Mouse (Mus musculus): ENCODE measurements around the gene Ppie. TPM values are rescaled to one million over a fixed set of nuclear protein-coding genes. Genes with fewer than 3 reads are reported as not detected.
"Not testable (repeated sequence)": the region's sequence is repeated elsewhere in the genome, so short reads cannot be mapped to it uniquely, and the experiment has no call there.

The Ppie gene
- polyA plus RNA-seq, 1 experiment from 2014 or later, result 93.7 TPM

DNA sequence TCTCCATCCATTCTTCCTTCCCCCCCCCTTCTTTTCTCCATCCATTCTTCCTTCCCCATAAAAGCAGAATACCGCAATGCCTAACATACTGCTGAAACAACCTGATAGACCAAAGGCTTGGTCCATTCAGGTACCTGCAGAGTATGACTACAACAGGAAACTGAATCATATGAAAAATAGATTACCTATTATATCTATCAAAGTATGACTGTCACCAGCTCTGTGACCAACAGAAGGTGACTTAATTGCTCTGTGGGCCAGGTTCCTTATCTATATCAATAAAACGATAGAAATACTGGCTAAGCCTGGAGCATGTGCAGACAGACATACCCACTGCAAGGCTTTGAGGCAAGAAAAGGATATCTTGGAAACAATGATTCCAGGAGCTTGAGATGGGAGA, 15.7 kb upstream of the Ppie start:
- Histone ChIP-seq H3K9ac (no peak overlapping the region), H3K9me3 (replicated peaks) (no peaks in the 10 kb centered on the region), H3K36me3 (no peaks in the 10 kb centered on the region), H3K4me1 (no peaks in the 10 kb centered on the region), H3K4me3 (replicated peaks) (no peak overlapping the region), H3K27ac (replicated peaks) (no peak overlapping the region), H3K4me2 (replicated peaks) (no peak overlapping the region), H3K27me3 (no peaks in the 10 kb centered on the region; the same call in 1 of the 2 replicates)
- WGBS, result 68% methylated on average over 2 of the region's 2 CpGs
- ATAC-seq (ENCODE audit: insufficient number of reproducible peaks, low FRiP score, low TSS enrichment, low read depth), result no peak

GRCm38 (mm10) chr4:123155004-123155403, 15.3 kb upstream of the Ppie start:
- Histone ChIP-seq H3K4me3 (replicated peaks) (no peak overlapping the region), H3K9me3 (replicated peaks) (no peaks in the 10 kb centered on the region), H3K4me2 (replicated peaks) (no peak overlapping the region), H3K36me3 (no peaks in the 10 kb centered on the region), H3K4me1 (no peaks in the 10 kb centered on the region), H3K27me3 (no peaks in the 10 kb centered on the region; the same call in 1 of the 2 replicates), H3K27ac (replicated peaks) (no peak overlapping the region), H3K9ac (no peak overlapping the region)
- ATAC-seq (ENCODE audit: insufficient number of reproducible peaks, low FRiP score, low TSS enrichment, low read depth), result no peak
- WGBS, result 35% methylated on average over 4 of the region's 4 CpGs

DNA sequence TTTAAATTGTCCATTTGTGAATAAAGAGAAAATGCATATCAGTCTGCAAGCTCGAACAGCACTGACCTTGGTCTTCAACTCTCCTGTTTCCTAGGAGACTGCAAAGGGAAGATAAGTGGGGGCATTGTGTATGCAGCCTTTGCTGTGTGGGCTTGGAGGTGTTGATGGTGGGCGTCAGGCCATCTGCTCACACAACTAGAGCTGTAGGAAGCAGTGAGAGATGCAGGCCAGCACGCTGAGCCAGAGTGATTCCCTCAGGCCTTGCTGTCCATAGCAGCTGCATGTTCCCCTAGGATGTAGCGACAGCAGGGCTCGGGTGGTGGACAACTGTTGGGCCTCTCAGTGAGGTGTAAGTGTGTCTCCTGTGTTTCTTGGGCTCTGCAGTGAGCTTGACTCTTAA, 13.2 kb upstream of the Ppie start:
- Histone ChIP-seq H3K4me1 (no peaks in the 10 kb centered on the region), H3K27ac (replicated peaks) (no peak overlapping the region), H3K4me3 (replicated peaks) (no peak overlapping the region), H3K9me3 (replicated peaks) (no peaks in the 10 kb centered on the region), H3K4me2 (replicated peaks) (no peak overlapping the region), H3K27me3 (no peaks in the 10 kb centered on the region; the same call in 1 of the 2 replicates), H3K36me3 (no peaks in the 10 kb centered on the region), H3K9ac (no peak overlapping the region)
- ATAC-seq (ENCODE audit: insufficient number of reproducible peaks, low FRiP score, low TSS enrichment, low read depth), result no peak
- WGBS, result 62% methylated on average over 5 of the region's 5 CpGs

GRCm38 (mm10) chr4:123152003-123152402, 12.3 kb upstream of the Ppie start:
- Histone ChIP-seq H3K4me1 (no peaks in the 10 kb centered on the region), H3K9me3 (replicated peaks) (no peaks in the 10 kb centered on the region), H3K4me3 (replicated peaks) (no peak overlapping the region), H3K36me3 (no peaks in the 10 kb centered on the region), H3K27me3 (no peaks in the 10 kb centered on the region; the same call in 1 of the 2 replicates), H3K9ac (no peak overlapping the region), H3K27ac (replicated peaks) (no peak overlapping the region), H3K4me2 (replicated peaks) (no peak overlapping the region)
- no peak for ATAC-seq (ENCODE audit: insufficient number of reproducible peaks, low FRiP score, low TSS enrichment, low read depth)
- 80% methylated on average over 4 of the region's 4 CpGs for WGBS

GRCm38 (mm10) chr4:123147446-123148150, 7.8 kb upstream of the Ppie start:
- no peak overlapping the region for H3K27ac ChIP-seq (replicated peaks)
- H3K9ac ChIP-seq, result no peak overlapping the region
- no peaks in the 10 kb centered on the region for H3K36me3 ChIP-seq
- H3K27me3 ChIP-seq, result no peaks in the 10 kb centered on the region; the same call in 1 of the 2 replicates
- H3K9me3 ChIP-seq (replicated peaks), result no peaks in the 10 kb centered on the region
- H3K4me2 ChIP-seq (replicated peaks), result no peak overlapping the region
- no peak overlapping the region for H3K4me3 ChIP-seq (replicated peaks)
- WGBS, result 68% methylated on average over 5 of the region's 5 CpGs
- H3K4me1 ChIP-seq, result no peaks in the 10 kb centered on the region
- ATAC-seq (ENCODE audit: insufficient number of reproducible peaks, low FRiP score, low TSS enrichment, low read depth), result no peak

DNA sequence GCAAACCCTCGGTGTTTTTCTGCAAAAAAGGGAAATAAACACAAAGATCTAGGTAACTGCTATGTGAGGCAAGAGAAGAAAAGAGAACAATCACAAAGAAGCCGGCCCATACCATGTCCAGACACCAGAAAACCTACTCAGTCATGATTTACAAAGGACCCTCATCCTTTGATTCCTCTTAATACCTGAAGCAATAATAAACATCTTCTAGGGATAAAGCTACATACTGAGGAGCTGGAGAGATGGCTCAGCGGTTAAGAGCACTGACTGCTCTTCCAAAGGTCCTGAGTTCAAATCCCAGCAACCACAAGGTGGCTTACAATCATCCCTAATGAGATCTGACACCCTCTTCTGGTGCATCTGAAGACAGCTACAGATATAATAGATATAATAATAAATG, 2.2 kb downstream of the Ppie start:
- Histone ChIP-seq H3K36me3 (peaks cover 37% of the 10 kb centered on the region), H3K27me3 (no peaks in the 10 kb centered on the region), H3K4me3 (replicated peaks) (no peak overlapping the region), H3K4me2 (replicated peaks) (no peak overlapping the region), H3K4me1 (peaks cover 15% of the 10 kb centered on the region), H3K27ac (replicated peaks) (no peak overlapping the region), H3K9me3 (replicated peaks) (no peaks in the 10 kb centered on the region), H3K9ac (no peak overlapping the region)
- 84% methylated on average over 3 of the region's 3 CpGs for WGBS
- no peak for ATAC-seq (ENCODE audit: insufficient number of reproducible peaks, low FRiP score, low TSS enrichment, low read depth)

GRCm38 (mm10) chr4:123127051-123127450, 12.7 kb downstream of the Ppie start:
- WGBS, result 88% methylated on average over 4 of the region's 4 CpGs

GRCm38 (mm10) chr4:123126626-123127025, 13.1 kb downstream of the Ppie start:
- no peak for ATAC-seq (ENCODE audit: insufficient number of reproducible peaks, low FRiP score, low TSS enrichment, low read depth)
- no peak overlapping the region for H3K27ac ChIP-seq (replicated peaks)
- peaks cover 71% of the 10 kb centered on the region for H3K36me3 ChIP-seq
- no peaks in the 10 kb centered on the region for H3K9me3 ChIP-seq (replicated peaks)
- H3K9ac ChIP-seq, result no peak overlapping the region
- 95% methylated on average over 7 of the region's 7 CpGs for WGBS
- H3K4me3 ChIP-seq (replicated peaks), result no peak overlapping the region
- no peaks in the 10 kb centered on the region for H3K27me3 ChIP-seq
- H3K4me1 ChIP-seq, result no peaks in the 10 kb centered on the region
- no peak overlapping the region for H3K4me2 ChIP-seq (replicated peaks)

More at GRCm38 (mm10) chr4:123127051-123127450, 12.7 kb downstream of the Ppie start:
- H3K4me1 ChIP-seq, result no peaks in the 10 kb centered on the region
- H3K9me3 ChIP-seq (replicated peaks), result no peaks in the 10 kb centered on the region
- H3K4me2 ChIP-seq (replicated peaks), result no peak overlapping the region
- no peak for ATAC-seq (ENCODE audit: insufficient number of reproducible peaks, low FRiP score, low TSS enrichment, low read depth)
- H3K27me3 ChIP-seq, result no peaks in the 10 kb centered on the region
- peaks cover 75% of the 10 kb centered on the region for H3K36me3 ChIP-seq
- H3K4me3 ChIP-seq (replicated peaks), result no peak overlapping the region
- H3K27ac ChIP-seq (replicated peaks), result no peak overlapping the region
- H3K9ac ChIP-seq, result no peak overlapping the region

GRCm38 (mm10) chr4:123121286-123121685, 18.5 kb downstream of the Ppie start:
- no peak overlapping the region for H3K27ac ChIP-seq (replicated peaks)
- H3K36me3 ChIP-seq, result peaks cover 24% of the 10 kb centered on the region
- H3K4me2 ChIP-seq (replicated peaks), result no peak overlapping the region
- no peak for ATAC-seq (ENCODE audit: insufficient number of reproducible peaks, low FRiP score, low TSS enrichment, low read depth)
- H3K27me3 ChIP-seq, result no peaks in the 10 kb centered on the region
- 81% methylated on average over 2 of the region's 2 CpGs for WGBS
- no peak overlapping the region for H3K4me3 ChIP-seq (replicated peaks)
- H3K4me1 ChIP-seq, result no peaks in the 10 kb centered on the region
- H3K9me3 ChIP-seq (replicated peaks), result no peaks in the 10 kb centered on the region
- H3K9ac ChIP-seq, result no peak overlapping the region

- not testable (repeated sequence) for H3K27ac ChIP-seq (replicated peaks); H3K27me3 ChIP-seq; H3K9me3 ChIP-seq (replicated peaks); H3K36me3 ChIP-seq; H3K4me1 ChIP-seq; H3K9ac ChIP-seq; ATAC-seq (ENCODE audit: insufficient number of reproducible peaks, low FRiP score, low TSS enrichment, low read depth)
- 26% methylated on average over 31 of the region's 42 CpGs for WGBS
- Histone ChIP-seq H3K4me2 (replicated peaks) (peak overlapping the region; percentile 69), H3K4me3 (replicated peaks) (peak overlapping the region; percentile 42)
Measured at GRCm38 (mm10) chr4:123116640-123117039, 23.1 kb downstream of the Ppie start.

DNA sequence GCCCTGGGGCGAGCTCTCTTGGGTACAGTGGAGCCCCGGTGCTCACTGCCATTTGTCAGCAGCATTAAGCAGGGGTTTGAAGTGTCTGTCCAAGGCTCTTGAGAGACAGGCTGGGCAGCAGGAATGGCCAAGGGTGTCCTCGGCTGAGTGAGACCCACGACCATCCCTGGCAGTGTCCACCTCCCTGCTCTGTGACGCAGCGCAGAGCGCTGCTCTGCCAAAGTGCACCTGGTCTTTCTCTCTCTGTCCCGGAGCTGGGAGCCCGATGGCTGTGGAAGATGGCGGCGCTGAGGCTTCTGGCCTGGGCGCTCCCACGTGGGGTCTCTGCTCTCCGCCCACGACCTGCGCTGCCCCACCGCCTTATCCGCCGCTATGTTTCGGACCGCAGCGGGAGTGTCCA, 23.7 kb downstream of the Ppie start, which contains the start of gene Oxct2b:
Oxct2b (plus strand) TSS at position 256 of the 400 bp plus-strand sequence.
- Histone ChIP-seq H3K27me3 (peaks cover 5% of the 10 kb centered on the region), H3K4me1 (no peaks in the 10 kb centered on the region), H3K9ac (no peak within 1 kb of the TSS), H3K9me3 (replicated peaks) (no peaks in the 10 kb centered on the region), H3K27ac (replicated peaks) (no peak within 1 kb of the TSS), H3K4me3 (replicated peaks) (peak within 1 kb of the TSS; percentile 42), H3K36me3 (no peaks in the 10 kb centered on the region), H3K4me2 (replicated peaks) (peak within 1 kb of the TSS; percentile 69)
- WGBS, result 8% methylated on average over 22 of the region's 22 CpGs
- no peak for ATAC-seq (ENCODE audit: insufficient number of reproducible peaks, low FRiP score, low TSS enrichment, low read depth)

DNA sequence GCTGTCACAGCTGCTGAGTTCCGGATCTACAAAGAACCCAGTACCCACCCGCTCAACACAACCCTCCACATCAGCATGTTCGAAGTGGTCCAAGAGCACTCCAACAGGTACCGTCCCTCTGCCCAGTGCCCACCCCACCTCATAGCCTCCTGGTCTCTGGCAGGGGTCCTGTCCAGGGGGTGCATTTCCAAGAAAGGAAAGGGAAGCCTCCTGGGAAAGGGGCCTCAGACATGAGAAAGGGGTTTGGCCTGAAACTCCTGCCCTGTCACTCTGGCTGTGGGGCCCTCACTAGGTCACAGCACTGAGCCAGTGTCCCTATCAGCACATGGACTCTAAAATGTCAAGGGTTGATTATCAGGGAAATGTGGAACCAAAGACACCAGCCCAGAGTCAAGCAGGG, 25.1 kb downstream of the Ppie start:
- 85% methylated on average over 4 of the region's 4 CpGs for WGBS
- not testable (repeated sequence) for ATAC-seq (ENCODE audit: insufficient number of reproducible peaks, low FRiP score, low TSS enrichment, low read depth); H3K27me3 ChIP-seq; H3K4me1 ChIP-seq; H3K27ac ChIP-seq (replicated peaks); H3K4me3 ChIP-seq (replicated peaks); H3K9ac ChIP-seq; H3K4me2 ChIP-seq (replicated peaks); H3K36me3 ChIP-seq; H3K9me3 ChIP-seq (replicated peaks)

Data from embryonic facial prominence, embryonic 15.5 days (tissue).